Mouse (Mus musculus) neural tube, embryonic 14.5 days (tissue): ENCODE results near the gene Fancm. TPM values are rescaled to one million over a fixed set of nuclear protein-coding genes. Genes with fewer than 3 reads are reported as not detected.

Experiments
- polyA plus RNA-seq: library from polyadenylated mRNA; unstranded; fragments of >200 nt; fragmentation: Nextera tagmentation; extraction: Ambion mirVana; gene quantifications from 2 replicates; pipeline ENCODE4 v1.2.1, GENCODE M21; 2014

Fancm gene
- polyA plus RNA-seq, 1 experiment from 2014 or later = 11.4 TPM

Other genes with a start within 250 kb of the Fancm start
- gene Gm527, start 157.7 kb upstream of the Fancm start, polyA plus RNA-seq = 4.4 and 5.1 TPM in 2 replicates
- gene Klhl28, start 110.1 kb upstream of the Fancm start, polyA plus RNA-seq = 38.0 and 39.7 TPM in 2 replicates
- 27.8 and 31.7 TPM in 2 replicates for gene Togaram1, start 109.8 kb upstream of the Fancm start, polyA plus RNA-seq
- 61.3 and 64.4 TPM in 2 replicates for gene Prpf39, start 39.3 kb upstream of the Fancm start, polyA plus RNA-seq
- 397 and 407 TPM in 2 replicates for gene Fkbp3, start 1.6 kb upstream of the Fancm start, polyA plus RNA-seq
- gene Mis18bp1, start 97.0 kb downstream of the Fancm start, polyA plus RNA-seq = 5.4 and 7.6 TPM in 2 replicates
- not detected in 2 replicates for gene Wdr20rt, start 149.9 kb downstream of the Fancm start, polyA plus RNA-seq